Mouse (Mus musculus) yolk sac, embryonic 10.5 days (tissue): ENCODE data around the gene Slc30a4.
A peak's percentile ranks its signal among the peaks of the same experiment; 100 is the strongest.

Source experiments
- DNase-seq: peaks from one replicate; pipeline ENCODE4 v3.0.0-alpha.2; 2017; ENCODE audit warnings: low spot score

Gene Slc30a4

DNA sequence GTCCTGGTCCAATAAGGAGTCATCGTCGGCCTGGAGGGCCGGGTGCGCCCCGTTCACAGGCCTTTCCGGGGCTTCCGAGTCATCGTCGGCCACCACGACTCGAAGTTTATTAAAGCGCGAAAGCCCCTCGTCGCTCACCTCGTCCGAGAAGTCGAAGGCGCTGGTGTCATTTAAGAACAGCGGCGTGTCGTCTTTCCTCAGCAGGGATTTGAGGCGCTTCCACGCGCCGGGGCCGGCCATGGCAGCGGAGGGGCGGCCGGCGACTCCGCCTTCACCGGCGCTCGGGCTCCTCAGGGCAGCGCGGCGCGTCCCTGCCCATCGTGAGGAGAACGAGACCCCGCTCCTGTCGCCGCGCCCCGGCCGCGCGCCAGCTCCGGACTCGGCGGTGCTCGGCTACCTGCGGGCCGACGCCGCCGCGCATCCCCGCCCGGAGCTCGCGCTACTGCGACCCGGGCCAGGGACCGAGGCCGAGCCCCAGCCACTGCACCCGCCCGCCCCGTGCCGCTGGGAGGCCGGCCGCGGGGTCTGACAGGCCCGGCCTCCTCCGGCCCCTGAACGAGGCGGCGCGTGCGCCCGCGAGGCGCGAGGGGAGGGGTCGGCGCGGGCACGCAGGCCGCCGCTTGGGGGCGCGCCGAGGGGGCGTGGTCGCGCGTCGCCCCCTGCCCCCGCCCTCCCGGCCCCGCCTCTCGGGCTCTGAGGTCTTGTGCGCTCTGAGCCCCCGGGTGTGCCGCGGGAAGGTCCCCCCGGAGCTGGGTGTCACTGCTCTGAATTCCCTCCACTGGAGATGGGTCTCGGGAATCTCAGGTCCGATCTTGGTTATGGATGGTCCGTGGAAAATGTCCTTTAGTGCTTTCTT is at the start of gene Slc30a4:
TSS of gene Slc30a4 (minus strand) at position 483 of the 856 bp plus-strand sequence.
- peak; percentile 81 for DNase-seq

DNA sequence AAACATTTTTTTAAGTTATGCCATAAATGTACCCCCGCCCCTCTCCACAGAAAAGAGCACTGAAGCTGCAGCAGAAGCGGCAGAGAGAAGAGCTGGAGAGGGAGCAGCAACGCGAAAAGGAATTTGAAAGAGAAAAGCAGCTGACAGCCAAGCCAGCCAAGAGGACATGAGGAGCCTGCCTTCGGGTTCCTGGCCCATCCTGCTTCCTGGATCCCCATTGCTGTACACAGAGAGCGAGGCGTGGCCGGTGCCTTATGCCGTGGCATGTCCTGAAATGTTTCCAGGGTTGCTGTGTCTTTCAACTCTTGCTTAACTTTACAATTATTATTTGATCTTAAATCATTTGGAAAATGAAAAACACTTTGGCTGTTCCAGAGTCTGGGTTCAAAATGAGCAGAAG is 44.0 kb upstream of the Slc30a4 start:
- DNase-seq: no peak

DNA sequence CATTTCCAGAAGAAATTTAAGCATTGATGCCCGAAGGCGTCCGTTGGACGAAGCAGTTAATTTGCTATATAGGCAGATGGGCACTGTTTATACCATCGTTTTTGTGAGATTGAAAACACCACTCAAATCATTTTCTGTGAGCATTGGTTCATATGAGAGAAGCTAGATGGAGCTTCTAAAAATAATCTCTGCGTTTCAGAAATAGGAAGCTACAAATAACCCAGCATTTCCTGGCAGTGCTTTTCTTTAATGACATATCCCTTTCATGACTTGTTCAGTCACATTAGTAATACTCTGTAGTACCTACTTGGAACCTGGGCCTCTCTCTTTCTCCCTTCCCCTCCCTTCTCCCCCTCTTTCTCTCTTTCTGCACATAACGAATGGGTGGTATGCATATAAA is 36.6 kb upstream of the Slc30a4 start:
- no peak for DNase-seq

DNA sequence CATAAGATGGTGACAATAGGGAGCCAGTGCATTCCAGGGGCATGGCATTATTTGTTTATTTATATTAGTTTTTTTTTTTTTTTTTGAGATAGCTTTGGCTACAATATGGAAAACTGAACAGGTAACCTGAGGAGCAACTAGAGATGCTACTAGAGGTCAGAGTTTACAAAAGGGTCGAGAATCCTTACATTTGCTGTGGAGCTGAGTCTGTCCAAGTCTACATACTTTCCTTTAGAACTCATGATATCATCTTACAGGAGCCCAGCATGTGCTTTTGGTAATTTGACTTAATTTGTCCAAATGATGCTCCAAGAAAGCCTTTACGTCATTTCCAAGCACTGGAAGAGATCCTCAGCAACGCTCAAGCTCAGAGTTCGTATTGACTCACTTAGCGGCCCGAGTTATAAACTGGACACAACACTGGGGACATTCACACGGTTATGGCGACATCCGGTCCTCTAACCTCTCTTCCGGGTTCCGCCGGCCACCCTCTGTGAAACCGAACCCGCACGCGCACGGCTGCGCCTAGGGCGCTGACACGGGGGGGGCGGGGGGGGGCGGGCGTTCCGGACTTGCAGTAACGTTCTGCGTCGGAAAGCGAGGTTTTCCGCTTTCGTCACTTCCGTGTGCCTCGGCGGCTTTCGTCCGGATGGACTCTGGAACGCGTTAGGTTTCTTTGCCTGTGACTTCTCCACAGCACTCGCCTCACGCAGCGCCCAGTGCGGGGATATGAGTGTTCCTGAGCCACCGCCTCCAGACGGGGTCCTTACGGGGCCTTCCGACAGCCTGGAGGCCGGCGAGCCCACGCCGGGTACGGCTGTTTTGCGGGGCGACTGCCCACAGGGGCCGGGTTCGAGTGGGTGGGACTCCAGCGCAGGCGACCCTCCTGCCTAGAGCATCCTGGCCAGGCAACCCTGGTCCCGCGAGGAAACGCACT is 35.7 kb upstream of the Slc30a4 start, which contains the start of gene Bloc1s6:
TSS of gene Bloc1s6 (plus strand) at position 610 of the 937 bp plus-strand sequence.
- DNase-seq: peak; percentile 90

DNA sequence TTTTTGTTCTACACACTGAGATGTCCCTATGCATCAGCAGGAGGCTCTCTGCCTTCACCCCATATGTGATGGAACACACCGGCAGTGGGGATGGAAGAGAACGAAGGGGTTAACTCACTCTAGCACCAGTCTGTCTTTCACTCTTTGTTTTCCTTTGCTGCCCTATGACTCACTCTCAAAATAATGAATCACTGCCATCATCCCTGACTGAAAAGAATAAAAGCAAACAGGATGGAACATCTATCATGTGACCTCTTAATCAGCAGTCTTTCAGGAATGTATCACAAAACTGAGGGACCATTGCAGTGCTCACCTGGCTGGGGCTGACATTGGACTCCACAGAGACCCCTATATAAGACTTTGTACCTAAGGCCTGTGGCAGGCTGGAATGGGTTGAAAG is 29.0 kb upstream of the Slc30a4 start:
- DNase-seq: no peak

GRCm38 (mm10) chr2:122725604-122726003 is 23.1 kb upstream of the Slc30a4 start:
- peak; percentile 10 for DNase-seq

- DNase-seq: no peak
Observed at GRCm38 (mm10) chr2:122720564-122720963, 18.1 kb upstream of the Slc30a4 start.

DNA sequence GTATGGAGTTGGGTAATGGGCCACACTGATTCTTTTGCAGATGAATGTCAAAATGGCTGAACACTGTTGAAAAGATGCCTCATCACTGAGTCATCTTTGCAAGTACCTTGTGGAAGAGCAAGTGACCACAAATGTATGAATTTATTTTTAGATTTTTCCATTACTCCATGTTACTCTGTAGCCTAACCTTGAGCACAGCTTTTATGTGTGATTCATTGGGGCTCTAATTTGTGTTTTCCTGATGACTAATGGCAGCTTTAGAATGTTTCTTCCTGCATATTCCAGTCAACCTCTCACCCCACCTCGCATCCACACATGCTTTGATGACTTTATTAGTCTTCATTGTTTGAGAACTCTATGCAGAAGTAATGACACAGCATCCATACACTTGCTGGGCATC is 16.8 kb upstream of the Slc30a4 start:
- no peak for DNase-seq

DNA sequence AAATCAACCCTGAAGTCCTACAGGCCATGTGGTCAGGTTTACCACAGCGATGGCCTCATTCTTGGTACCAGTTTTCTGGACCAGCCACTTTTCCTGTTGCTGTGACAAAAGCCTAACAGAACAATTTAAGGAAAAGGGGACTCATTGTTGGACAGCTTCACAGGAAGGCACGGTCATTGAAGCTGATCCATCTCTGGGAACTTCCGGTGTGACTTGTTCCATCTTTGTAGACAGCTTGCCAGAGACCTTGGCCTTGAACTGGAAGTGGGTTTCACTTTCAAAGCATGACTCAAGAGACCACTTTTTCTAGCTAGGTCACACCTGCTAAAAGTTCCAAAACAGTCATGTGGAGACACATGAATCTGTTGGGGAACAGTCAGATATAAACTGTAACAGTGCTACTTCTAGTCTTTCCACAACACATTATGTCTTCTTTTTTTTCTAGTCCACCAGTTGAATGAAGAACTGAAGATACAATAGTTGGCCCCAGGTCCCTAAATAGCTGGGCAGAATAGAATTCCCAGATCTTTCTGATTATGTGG is 13.9 kb upstream of the Slc30a4 start:
- DNase-seq: no peak

- no peak for DNase-seq
Observed at GRCm38 (mm10) chr2:122715148-122715692, 12.8 kb upstream of the Slc30a4 start.

GRCm38 (mm10) chr2:122712848-122713247 is 10.4 kb upstream of the Slc30a4 start:
- DNase-seq: no peak

GRCm38 (mm10) chr2:122711911-122712310 is 9.4 kb upstream of the Slc30a4 start:
- DNase-seq: no peak

DNA sequence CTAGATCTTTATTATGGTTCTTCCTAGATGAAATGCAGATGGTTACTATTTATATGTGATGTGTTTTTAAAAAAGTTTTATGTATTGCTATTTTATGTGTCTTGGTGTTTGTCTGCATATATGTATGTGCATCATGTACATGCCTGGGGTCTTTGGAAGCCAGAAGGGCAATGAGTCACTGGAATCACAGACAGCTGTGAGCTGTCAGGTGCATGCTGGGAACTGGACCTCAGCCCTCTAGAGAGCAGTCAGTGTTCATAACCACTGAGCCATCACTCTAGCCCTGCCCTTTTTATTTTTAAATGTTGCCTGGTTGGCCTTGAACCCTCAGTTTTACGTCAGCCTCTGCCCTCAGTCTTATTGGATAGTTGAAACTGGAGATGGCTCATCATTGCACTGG is 6.7 kb upstream of the Slc30a4 start:
- DNase-seq: no peak

DNA sequence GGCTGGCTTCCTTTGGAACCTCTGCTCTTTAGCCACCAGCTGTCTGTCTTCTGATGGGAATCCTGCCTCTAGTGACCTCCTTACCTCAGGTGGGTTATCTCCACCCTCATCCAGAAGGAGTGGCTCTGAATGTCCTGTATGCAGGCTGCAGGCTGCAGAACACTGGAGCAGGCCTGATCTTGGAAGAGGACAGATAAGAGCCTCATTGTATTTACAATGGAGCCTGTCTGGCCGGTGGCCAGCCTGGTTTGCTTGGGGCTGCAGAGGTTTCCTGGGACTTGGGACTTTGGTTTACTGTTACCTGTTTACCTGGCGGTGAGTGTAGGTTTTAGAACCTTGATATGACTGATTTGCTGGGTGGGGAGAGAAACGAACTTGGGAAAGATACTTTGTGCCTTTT is 5.6 kb upstream of the Slc30a4 start:
- DNase-seq: peak; percentile 9

DNA sequence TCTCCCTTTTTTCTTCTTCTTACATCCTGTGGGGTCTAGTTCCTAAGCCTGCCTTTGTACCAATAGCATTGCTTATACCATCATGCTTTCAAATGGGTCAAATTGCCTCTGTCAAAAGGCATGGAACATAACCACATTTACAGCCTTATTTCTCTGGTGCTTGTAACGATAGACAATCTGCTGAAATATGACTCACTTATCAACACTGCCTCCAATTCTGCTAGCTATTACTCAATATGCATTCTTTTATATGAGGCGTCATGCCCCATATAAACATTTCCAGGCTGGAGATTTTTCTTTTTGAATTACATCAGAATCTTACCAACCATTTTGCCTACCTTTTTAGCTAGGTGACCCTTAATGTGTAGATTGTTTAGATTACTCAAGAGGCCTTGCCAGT is 2.1 kb upstream of the Slc30a4 start:
- no peak for DNase-seq

- DNase-seq: no peak
Observed at GRCm38 (mm10) chr2:122701871-122702180, 637 bp downstream of the Slc30a4 start.

GRCm38 (mm10) chr2:122701012-122701411 is 1.5 kb downstream of the Slc30a4 start:
- no peak for DNase-seq

- no peak for DNase-seq
Observed at GRCm38 (mm10) chr2:122697526-122697925, 4.9 kb downstream of the Slc30a4 start.

- no peak for DNase-seq
Observed at GRCm38 (mm10) chr2:122686665-122687064, 15.8 kb downstream of the Slc30a4 start.

DNA sequence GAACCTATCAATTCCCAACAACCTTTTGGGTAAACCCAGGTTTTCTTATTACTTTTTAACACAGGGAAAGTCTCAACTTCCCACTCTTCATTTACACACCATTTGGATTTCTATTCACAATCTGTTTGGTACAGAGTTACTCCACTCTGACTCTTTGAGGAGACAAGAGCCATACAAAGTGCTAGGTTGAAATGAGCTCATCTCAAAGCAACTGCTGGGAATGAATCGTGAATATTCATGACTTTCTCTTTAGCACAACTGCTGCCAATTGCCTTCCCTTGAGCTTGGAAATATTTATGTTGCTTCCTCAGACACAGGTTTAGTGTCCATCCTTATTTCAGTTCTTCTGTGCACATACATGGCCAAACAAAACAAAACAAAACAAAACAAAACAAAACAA is 18.8 kb downstream of the Slc30a4 start:
- DNase-seq: no peak

GRCm38 (mm10) chr2:122682520-122682919 is 19.9 kb downstream of the Slc30a4 start:
- DNase-seq: no peak

GRCm38 (mm10) chr2:122681379-122682137 is 20.9 kb downstream of the Slc30a4 start:
- no peak for DNase-seq
